ENCODE assay signal across 8 mouse cellular contexts in the genomic region with DNA sequence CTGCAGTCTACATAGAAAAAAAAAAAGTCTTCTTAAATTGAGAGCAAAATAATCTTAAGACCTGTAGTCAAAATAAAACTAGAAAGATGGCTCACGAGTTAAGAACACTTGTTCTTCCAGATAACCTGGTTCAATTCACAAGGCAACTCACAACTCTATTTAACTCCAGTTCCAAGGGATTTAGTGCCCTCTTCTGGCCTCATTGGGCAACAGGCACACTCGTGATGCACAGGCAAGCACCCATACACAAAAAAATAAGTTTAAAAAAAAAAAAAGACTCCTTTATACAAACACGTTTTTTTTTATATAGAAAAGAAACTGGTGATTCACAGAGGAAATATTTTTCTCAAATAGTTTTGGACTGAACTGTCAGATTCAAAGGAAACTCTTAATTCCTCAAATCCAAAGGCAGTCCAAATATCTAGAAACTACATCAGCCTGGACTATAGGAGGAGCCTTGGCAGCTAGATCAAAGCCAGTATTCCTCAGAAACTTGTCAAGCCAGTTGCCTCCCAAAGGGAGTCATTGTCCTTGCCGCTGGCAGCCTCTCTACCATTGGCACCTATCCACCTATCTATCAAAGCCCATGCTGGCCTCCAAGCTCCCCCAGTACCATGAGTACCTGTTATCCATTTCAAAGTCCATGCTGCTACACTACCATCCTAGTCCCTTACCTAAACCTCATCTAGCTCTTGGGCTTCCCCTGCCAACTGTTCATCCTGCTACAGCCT. TPM values are rescaled to one million over a fixed set of nuclear protein-coding genes. Genes with fewer than 3 reads are reported as not detected.
DNase-seq lines count a peak whose midpoint lies in the region; ATAC-seq lines count a peak whose summit lies in the region.

No protein-coding gene starts in this region.

- no peak for ATAC-seq in CD4-positive, CD25-positive, alpha-beta regulatory T cell, adult 4 months

- DNase-seq in CD4-positive, CD25-positive, alpha-beta regulatory T cell, adult 2 months (ENCODE audit: low read depth, low spot score), result peak; percentile 27
- peak; percentile 14 to 28 for DNase-seq in layer of hippocampus, postnatal 10 days (ENCODE audit: low spot score in 2 of 2)
- no peak for DNase-seq in layer of hippocampus, adult 9-10 months (ENCODE audit: low spot score)
- peak; percentile 11 for DNase-seq in adipocyte (ENCODE audit: low spot score)
- DNase-seq in induced T-regulatory cell, adult 2 months (ENCODE audit: low read depth), result peak; percentile 27
- DNase-seq in cerebellum, adult 18-20 months, result no peak
- DNase-seq in frontal cortex, postnatal 25 days (ENCODE audit: low spot score in 2 of 2), result no peak

RNA-seq across cellular contexts. Expression of a gene that starts 28.5 kb away (rescaled TPM):
- 10 to 100 TPM; 19.2 to 31.8 TPM for polyA plus RNA-seq in CD4-positive, CD25-positive, alpha-beta regulatory T cell, adult 4 months (2017; shearing (Covaris generic))
- total RNA-seq in layer of hippocampus, postnatal 10 days (2021), result 10 to 100 TPM; 45.5 to 51.5 TPM

Comparison
In these comparisons a context has a peak if more than half of its experiments do, and no peak if none do; other contexts are left out.
1. DNase-seq: peak in CD4-positive, CD25-positive, alpha-beta regulatory T cell, adult 2 months (single experiment), layer of hippocampus, postnatal 10 days (2 of 2), adipocyte (single experiment) and induced T-regulatory cell, adult 2 months (single experiment); none in layer of hippocampus, adult 9-10 months (single experiment), cerebellum, adult 18-20 months (0 of 2) and frontal cortex, postnatal 25 days (0 of 2).